Mouse (Mus musculus): ENCODE results near the gene Rpl36a. TPM values are rescaled to one million over a fixed set of nuclear protein-coding genes. Genes with fewer than 3 reads are reported as not detected.

Rpl36a gene
- polyA plus RNA-seq, 1 experiment = 219 TPM

- H3K4me3 ChIP-seq (ENCODE audit: insufficient read depth, low read depth, low read length) = no peak overlapping the region
- no peaks in the 10 kb centered on the region for H3K36me3 ChIP-seq (ENCODE audit: control insufficient read depth, insufficient read depth, low read length)
- 8% methylated on average over 5 of the region's 5 CpGs for WGBS
- no peak overlapping the region for H3K27ac ChIP-seq (ENCODE audit: insufficient read depth, low read depth, low read length)
- H3K4me1 ChIP-seq (ENCODE audit: control insufficient read depth, insufficient read depth, low read length) = no peaks in the 10 kb centered on the region
- TF ChIP-seq CTCF (conservative IDR thresholded peaks at IDR 0.05; ENCODE audit: insufficient read depth, insufficient read length, low read depth, low read length) (no peak), POLR2A (IDR thresholded peaks at IDR 0.05; ENCODE audit: low read depth, low read length) (no peak)
- peak; percentile 44 for DNase-seq
- H3K27me3 ChIP-seq (replicated peaks; ENCODE audit: control insufficient read depth, insufficient read depth, low read length) = no peaks in the 10 kb centered on the region
Observed at GRCm38 (mm10) chrX:134550903-134551302, 34.6 kb upstream of the Rpl36a start.

GRCm38 (mm10) chrX:134553326-134553725, 32.1 kb upstream of the Rpl36a start:
- Histone ChIP-seq H3K27me3 (replicated peaks; ENCODE audit: control insufficient read depth, insufficient read depth, low read length) (no peaks in the 10 kb centered on the region), H3K4me1 (ENCODE audit: control insufficient read depth, insufficient read depth, low read length) (no peaks in the 10 kb centered on the region), H3K27ac (ENCODE audit: insufficient read depth, low read depth, low read length) (no peak overlapping the region), H3K4me3 (ENCODE audit: insufficient read depth, low read depth, low read length) (no peak overlapping the region), H3K36me3 (ENCODE audit: control insufficient read depth, insufficient read depth, low read length) (no peaks in the 10 kb centered on the region)
- DNase-seq = no peak
- TF ChIP-seq POLR2A (IDR thresholded peaks at IDR 0.05; ENCODE audit: low read depth, low read length) (no peak), CTCF (conservative IDR thresholded peaks at IDR 0.05; ENCODE audit: insufficient read depth, insufficient read length, low read depth, low read length) (no peak)
- WGBS = 87% methylated on average over 4 of the region's 4 CpGs

DNA sequence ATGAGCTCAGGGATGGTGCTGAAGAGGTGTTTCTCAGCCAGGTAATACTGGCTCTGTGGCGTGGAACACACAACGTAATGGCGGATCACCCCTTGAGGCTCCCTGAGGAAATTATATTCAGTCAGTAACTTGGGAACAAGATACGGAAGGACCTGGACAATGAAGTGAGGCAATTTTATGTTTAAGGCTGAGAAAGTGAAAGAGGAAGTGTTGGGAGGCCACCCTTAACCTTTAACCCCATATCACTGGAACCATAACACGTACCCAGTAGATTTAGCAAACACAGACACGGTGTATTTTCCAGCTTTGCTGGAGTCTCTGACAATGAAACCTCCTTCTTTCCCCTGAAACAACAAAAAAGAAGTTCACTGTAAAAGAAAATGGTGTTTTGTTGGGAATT, 31.0 kb upstream of the Rpl36a start:
- Histone ChIP-seq H3K4me1 (ENCODE audit: control insufficient read depth, insufficient read depth, low read length) (no peaks in the 10 kb centered on the region), H3K4me3 (ENCODE audit: insufficient read depth, low read depth, low read length) (no peak overlapping the region), H3K27me3 (replicated peaks; ENCODE audit: control insufficient read depth, insufficient read depth, low read length) (no peaks in the 10 kb centered on the region), H3K27ac (ENCODE audit: insufficient read depth, low read depth, low read length) (no peak overlapping the region), H3K36me3 (ENCODE audit: control insufficient read depth, insufficient read depth, low read length) (no peaks in the 10 kb centered on the region)
- TF ChIP-seq POLR2A (IDR thresholded peaks at IDR 0.05; ENCODE audit: low read depth, low read length) (no peak), CTCF (conservative IDR thresholded peaks at IDR 0.05; ENCODE audit: insufficient read depth, insufficient read length, low read depth, low read length) (no peak)
- WGBS = 61% methylated on average over 6 of the region's 6 CpGs
- no peak for DNase-seq

DNA sequence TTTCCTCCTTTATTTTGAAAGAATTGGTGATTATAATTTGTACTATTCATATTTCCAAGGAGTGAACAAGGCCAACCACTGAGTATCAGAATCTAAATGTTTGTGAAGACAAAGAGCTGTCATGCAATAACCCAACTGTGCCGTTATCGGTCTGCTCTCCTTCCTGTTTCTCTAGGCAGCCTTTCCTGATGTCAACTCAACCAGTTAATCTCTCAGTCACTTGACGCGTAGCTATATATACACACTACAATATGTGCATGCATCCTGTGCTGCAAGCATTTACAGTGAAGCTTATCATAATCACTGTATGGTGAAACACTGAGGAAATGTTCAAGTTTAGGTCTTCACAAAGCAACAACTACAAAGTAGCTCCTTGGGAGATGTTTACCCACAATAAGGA, 21.1 kb upstream of the Rpl36a start:
- Histone ChIP-seq H3K27me3 (replicated peaks; ENCODE audit: control insufficient read depth, insufficient read depth, low read length) (no peaks in the 10 kb centered on the region), H3K27ac (ENCODE audit: insufficient read depth, low read depth, low read length) (no peak overlapping the region), H3K36me3 (ENCODE audit: control insufficient read depth, insufficient read depth, low read length) (no peaks in the 10 kb centered on the region), H3K4me1 (ENCODE audit: control insufficient read depth, insufficient read depth, low read length) (no peaks in the 10 kb centered on the region), H3K4me3 (ENCODE audit: insufficient read depth, low read depth, low read length) (no peak overlapping the region)
- TF ChIP-seq POLR2A (IDR thresholded peaks at IDR 0.05; ENCODE audit: low read depth, low read length) (no peak), CTCF (conservative IDR thresholded peaks at IDR 0.05; ENCODE audit: insufficient read depth, insufficient read length, low read depth, low read length) (no peak)
- WGBS = 65% methylated on average over 4 of the region's 4 CpGs
- no peak for DNase-seq

- Histone ChIP-seq H3K36me3 (ENCODE audit: control insufficient read depth, insufficient read depth, low read length) (no peaks in the 10 kb centered on the region), H3K4me3 (ENCODE audit: insufficient read depth, low read depth, low read length) (no peak overlapping the region), H3K27ac (ENCODE audit: insufficient read depth, low read depth, low read length) (no peak overlapping the region), H3K4me1 (ENCODE audit: control insufficient read depth, insufficient read depth, low read length) (no peaks in the 10 kb centered on the region), H3K27me3 (replicated peaks; ENCODE audit: control insufficient read depth, insufficient read depth, low read length) (no peaks in the 10 kb centered on the region)
- WGBS = 69% methylated on average over 8 of the region's 8 CpGs
- no peak for TF ChIP-seq POLR2A (IDR thresholded peaks at IDR 0.05; ENCODE audit: low read depth, low read length)
- TF ChIP-seq CTCF (conservative IDR thresholded peaks at IDR 0.05; ENCODE audit: insufficient read depth, insufficient read length, low read depth, low read length) = no peak
- no peak for DNase-seq
Observed at GRCm38 (mm10) chrX:134566536-134567222, 18.8 kb upstream of the Rpl36a start.

- no peak for DNase-seq
- no peaks in the 10 kb centered on the region for H3K36me3 ChIP-seq (ENCODE audit: control insufficient read depth, insufficient read depth, low read length)
- H3K4me3 ChIP-seq (ENCODE audit: insufficient read depth, low read depth, low read length) = no peak overlapping the region
- 66% methylated on average over 4 of the region's 4 CpGs for WGBS
- no peaks in the 10 kb centered on the region for H3K27me3 ChIP-seq (replicated peaks; ENCODE audit: control insufficient read depth, insufficient read depth, low read length)
- no peak for TF ChIP-seq CTCF (conservative IDR thresholded peaks at IDR 0.05; ENCODE audit: insufficient read depth, insufficient read length, low read depth, low read length)
- TF ChIP-seq POLR2A (IDR thresholded peaks at IDR 0.05; ENCODE audit: low read depth, low read length) = no peak
- no peak overlapping the region for H3K27ac ChIP-seq (ENCODE audit: insufficient read depth, low read depth, low read length)
- H3K4me1 ChIP-seq (ENCODE audit: control insufficient read depth, insufficient read depth, low read length) = no peaks in the 10 kb centered on the region
Observed at GRCm38 (mm10) chrX:134577896-134578295, 7.6 kb upstream of the Rpl36a start.

DNA sequence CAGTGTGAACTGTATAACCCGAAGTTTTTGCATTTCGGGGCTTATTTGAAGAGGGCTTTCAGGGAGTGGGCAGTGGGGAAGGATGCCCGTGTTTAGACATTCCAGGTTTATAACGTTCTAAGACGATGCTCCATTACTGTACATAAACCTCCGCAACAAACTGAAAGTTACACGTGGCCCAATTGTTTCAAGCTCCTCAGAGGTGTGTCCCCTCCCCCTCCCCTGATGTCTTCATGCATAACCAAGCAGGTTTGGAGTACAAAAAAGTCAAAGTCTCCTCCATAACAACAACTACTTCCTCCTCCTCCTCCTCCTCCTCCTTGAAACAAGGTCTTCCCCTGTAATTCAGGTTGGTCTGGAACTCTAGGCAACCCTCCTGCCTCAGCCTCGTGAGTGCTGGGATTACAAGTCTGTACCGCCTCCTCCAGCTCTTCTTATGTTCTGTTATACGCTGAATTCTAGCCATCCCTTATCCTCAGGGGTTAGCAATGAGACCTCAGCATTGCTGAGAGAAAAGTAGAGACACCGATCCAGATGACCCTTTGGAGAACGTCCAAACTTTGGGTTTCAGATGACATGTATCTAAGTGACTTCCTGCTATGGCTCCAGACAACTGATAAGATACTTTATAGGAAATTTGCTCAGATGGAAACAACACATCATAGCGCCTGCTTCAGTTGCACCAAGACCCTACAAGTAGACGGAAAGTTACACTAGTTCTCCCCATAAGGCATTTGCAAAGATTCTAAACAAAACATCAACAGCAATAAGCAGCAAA, 4.7 kb upstream of the Rpl36a start:
- H3K4me1 ChIP-seq (ENCODE audit: control insufficient read depth, insufficient read depth, low read length) = no peaks in the 10 kb centered on the region
- no peak overlapping the region for H3K4me3 ChIP-seq (ENCODE audit: insufficient read depth, low read depth, low read length)
- no peak overlapping the region for H3K27ac ChIP-seq (ENCODE audit: insufficient read depth, low read depth, low read length)
- 77% methylated on average over 14 of the region's 14 CpGs for WGBS
- no peaks in the 10 kb centered on the region for H3K36me3 ChIP-seq (ENCODE audit: control insufficient read depth, insufficient read depth, low read length)
- no peaks in the 10 kb centered on the region for H3K27me3 ChIP-seq (replicated peaks; ENCODE audit: control insufficient read depth, insufficient read depth, low read length)
- no peak for TF ChIP-seq POLR2A (IDR thresholded peaks at IDR 0.05; ENCODE audit: low read depth, low read length)
- TF ChIP-seq CTCF (conservative IDR thresholded peaks at IDR 0.05; ENCODE audit: insufficient read depth, insufficient read length, low read depth, low read length) = no peak
- no peak for DNase-seq

All from kidney, adult 2 months (tissue).